Mouse (Mus musculus) ES-E14 (cell line): ENCODE results near the gene Tnfrsf9. TPM values are rescaled to one million over a fixed set of nuclear protein-coding genes. Genes with fewer than 3 reads are reported as not detected.
A peak's percentile ranks its signal among the peaks of the same experiment; 100 is the strongest.

Experiments used
- DNase-seq: peaks from one replicate; pipeline ENCODE4 v3.0.0-alpha.2; 2013; ENCODE audit warnings: low read depth, low spot score
- H3K27ac ChIP-seq: 2 replicates; pipeline ENCODE4 v1.5.1; 2012; ENCODE audit warnings: low read depth, mild to moderate bottlenecking, low read length, moderate library complexity, mixed read lengths; ENCODE audit not compliant: poor library complexity, insufficient read depth, severe bottlenecking
- H3K36me3 ChIP-seq: 2 replicates; pipeline ENCODE4 v1.6.1; 2012; ENCODE audit warnings: mild to moderate bottlenecking, low read length, moderate library complexity, mixed read lengths; ENCODE audit not compliant: control insufficient read depth, poor library complexity, insufficient read depth, severe bottlenecking
- H3K4me1 ChIP-seq, 2 experiments: fragments of 150-350 bp in 1 of 2; sonication (generic) in 1 of 2; 2 replicates each; pipeline ENCODE4 v1.6.1; 2012; ENCODE audit warnings: low read length in 2 of 2, mild to moderate bottlenecking in 1 of 2, mixed read lengths in 1 of 2; ENCODE audit not compliant: control insufficient read depth in 2 of 2, insufficient read depth in 2 of 2, poor library complexity in 1 of 2
- H3K4me3 ChIP-seq, 2 experiments: fragments of 150-350 bp in 1 of 2; sonication (generic) in 1 of 2; 2 replicates each; pipeline ENCODE4 v1.5.1; 2012; ENCODE audit warnings: low read length in 2 of 2, low read depth in 1 of 2, mild to moderate bottlenecking in 1 of 2, mixed read lengths in 1 of 2; ENCODE audit not compliant: insufficient read depth in 1 of 2, poor library complexity in 1 of 2, severe bottlenecking in 1 of 2
- H3K9ac ChIP-seq: 2 replicates; pipeline ENCODE4 v1.6.1; 2012; ENCODE audit warnings: low read depth, mild to moderate bottlenecking, low read length, mixed read lengths; ENCODE audit not compliant: poor library complexity, insufficient read depth, severe bottlenecking
- H3K9me3 ChIP-seq: fragments of 150-350 bp; sonication (generic); 2 replicates; pipeline ENCODE4 v1.6.1; 2012; ENCODE audit warnings: low read depth, mild to moderate bottlenecking, low read length; ENCODE audit not compliant: control insufficient read depth, insufficient read depth
- CHD2 ChIP-seq: IDR thresholded peaks from 2 replicates; pipeline ENCODE4 v1.6.1; 2014; ENCODE audit warnings: mild to moderate bottlenecking, low read depth, low read length, inconsistent platforms
- HCFC1 ChIP-seq: IDR thresholded peaks from 2 replicates; pipeline ENCODE4 v1.6.1; 2012; ENCODE audit warnings: low read length, inconsistent platforms, borderline replicate concordance; ENCODE audit not compliant: insufficient read depth
- MAFK ChIP-seq: IDR thresholded peaks from 2 replicates; pipeline ENCODE4 v1.6.1; 2014; ENCODE audit warnings: mild to moderate bottlenecking, low read depth, low read length, inconsistent platforms; ENCODE audit not compliant: insufficient read depth
- ZC3H11A ChIP-seq: IDR thresholded peaks from 2 replicates; pipeline ENCODE4 v1.6.1; 2012; ENCODE audit warnings: low read depth, mild to moderate bottlenecking, inconsistent platforms, low read length, borderline replicate concordance
- ZNF384 ChIP-seq: IDR thresholded peaks from 2 replicates; pipeline ENCODE4 v1.6.1; 2012; ENCODE audit warnings: low read depth, low read length, inconsistent platforms
- in situ Hi-C, 2 experiments: fragments of 600-800 bp; cut with MboI; formaldehyde crosslinking; loops; one replicate each; pipeline ENCODE4 v1.15.1; 2025; ENCODE audit warnings: low sequenced_read_pairs in 2 of 2, inconsistent platforms in 1 of 2; ENCODE audit not compliant: unreplicated experiment in 2 of 2
- total RNA-seq: library from RNA; depleted of rRNA; stranded (reverse); fragments of 300-350 nt; gene quantifications from 2 replicates; pipeline ENCODE4 v1.2.3, GENCODE M21; 2012

The Tnfrsf9 gene
- total RNA-seq, 1 experiment = 0.27 TPM

GRCm38 (mm10) chr4:150888492-150888891, 25.9 kb upstream of the Tnfrsf9 start:
- Histone ChIP-seq H3K9me3 (no peaks in the 10 kb centered on the region), H3K27ac (peak overlapping the region; percentile 91), H3K4me1 (peaks cover 6 to 24% of the 10 kb centered on the region in 2 experiments; a peak in 3 of 4 replicates), H3K4me3 (no peak overlapping the region), H3K9ac (no peak overlapping the region), H3K36me3 (no peaks in the 10 kb centered on the region)
- TF ChIP-seq MAFK (no peak), ZC3H11A (no peak), ZNF384 (no peak)
- DNase-seq = no peak
- in situ Hi-C loops = loop anchor here in 1 of 2 experiments (25.0 kb wide), 1 partner anchor 226 kb away; the partner anchor contains the start of gene Slc45a1

- Histone ChIP-seq H3K4me3 (peak overlapping the region; percentile 31 to 36; a peak in 2 of 4 replicates), H3K4me1 (peaks cover 6 to 28% of the 10 kb centered on the region in 2 experiments; a peak in 3 of 4 replicates), H3K36me3 (no peaks in the 10 kb centered on the region), H3K9ac (peak overlapping the region; percentile 64), H3K27ac (peak overlapping the region; percentile 91), H3K9me3 (no peaks in the 10 kb centered on the region)
- DNase-seq = no peak
- in situ Hi-C loops = loop anchor here in 1 of 2 experiments (25.0 kb wide), 1 partner anchor 227 kb away; the partner anchor contains the start of gene Slc45a1
- TF ChIP-seq HCFC1 = no peak
- TF ChIP-seq MAFK = no peak
- no peak for TF ChIP-seq ZC3H11A
- no peak for TF ChIP-seq CHD2
- TF ChIP-seq ZNF384 = no peak
Observed at GRCm38 (mm10) chr4:150889273-150889954, 24.9 kb upstream of the Tnfrsf9 start.

GRCm38 (mm10) chr4:150889955-150890315, 24.4 kb upstream of the Tnfrsf9 start:
- peak overlapping the region; percentile 64; the same call in 1 of the 2 replicates for H3K9ac ChIP-seq
- no peak for DNase-seq
- H3K27ac ChIP-seq = peak overlapping the region; percentile 91
- no peaks in the 10 kb centered on the region for H3K9me3 ChIP-seq
- no peaks in the 10 kb centered on the region for H3K36me3 ChIP-seq
- TF ChIP-seq ZNF384 (no peak), ZC3H11A (no peak), HCFC1 (no peak)
- peak overlapping the region; percentile 31 to 36; a peak in 2 of 4 replicates for H3K4me3 ChIP-seq
- peaks cover 6 to 31% of the 10 kb centered on the region in 2 experiments; a peak in 3 of 4 replicates for H3K4me1 ChIP-seq
- in situ Hi-C loops = loop anchor here in 1 of 2 experiments (25.0 kb wide), 1 partner anchor 228 kb away; the partner anchor contains the start of gene Slc45a1

GRCm38 (mm10) chr4:150891308-150891707, 23.1 kb upstream of the Tnfrsf9 start:
- Histone ChIP-seq H3K36me3 (peaks cover 3% of the 10 kb centered on the region; the same call in 1 of the 2 replicates), H3K9me3 (no peaks in the 10 kb centered on the region), H3K9ac (no peak overlapping the region), H3K4me3 (no peak overlapping the region), H3K4me1 (peaks cover 6 to 43% of the 10 kb centered on the region in 2 experiments; a peak in 3 of 4 replicates), H3K27ac (no peak overlapping the region)
- in situ Hi-C loops = loop anchor here in 1 of 2 experiments (25.0 kb wide), 1 partner anchor 229 kb away; the partner anchor contains the start of gene Slc45a1
- TF ChIP-seq CHD2 (no peak), HCFC1 (no peak), ZNF384 (no peak), ZC3H11A (no peak), MAFK (no peak)
- DNase-seq = no peak
